Mouse (Mus musculus): ENCODE measurements around the gene Ank.
A peak's percentile ranks its signal among the peaks of the same experiment; 100 is the strongest.

The Ank gene

DNA sequence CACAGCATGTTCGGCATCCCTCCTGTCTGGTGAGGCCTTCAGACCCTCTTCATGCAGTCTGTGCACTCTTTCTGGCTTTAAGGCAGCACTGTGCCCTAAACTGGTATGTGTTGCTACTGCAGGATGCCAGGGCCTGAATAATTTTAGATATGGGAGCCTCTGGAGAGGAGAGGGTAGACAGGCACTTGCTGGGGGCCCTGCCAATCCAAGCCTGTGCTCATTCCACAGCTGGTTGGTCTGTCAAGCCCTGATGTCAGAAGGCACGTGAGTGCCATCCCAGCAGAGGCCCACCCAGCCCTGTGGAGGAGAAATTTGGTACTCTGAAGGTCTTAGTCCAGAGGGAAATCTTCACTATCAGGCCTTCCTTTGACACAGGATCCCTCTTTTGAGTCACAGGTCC is 114.3 kb downstream of the Ank start:
- H3K4me1 ChIP-seq (replicated peaks; ENCODE audit: low read depth, low read length): peaks cover 39% of the 10 kb centered on the region

DNA sequence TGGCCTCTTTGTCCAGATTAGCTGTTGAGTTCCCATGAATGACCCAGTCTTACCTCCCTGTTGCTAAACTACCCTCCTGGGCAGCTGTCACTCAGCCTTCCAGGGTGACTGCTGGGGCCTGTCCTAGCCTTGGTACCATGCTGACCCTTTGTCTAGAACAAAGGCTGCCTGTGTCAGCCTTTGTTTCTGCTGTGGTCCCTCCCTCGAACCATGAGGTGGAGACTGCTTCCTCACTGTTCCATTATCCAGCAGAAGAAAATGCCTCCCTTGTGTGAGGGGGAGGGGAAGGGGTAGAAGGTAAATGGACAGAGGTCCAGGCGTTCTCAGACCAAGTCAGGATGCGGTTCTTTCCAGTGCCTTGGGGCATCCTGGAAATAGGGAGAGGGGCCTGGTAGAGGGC is 115.2 kb downstream of the Ank start:
- H3K9me3 ChIP-seq (ENCODE audit: low read length): no peaks in the 10 kb centered on the region
- peaks cover 4% of the 10 kb centered on the region; the same call in 1 of the 2 replicates for H3K36me3 ChIP-seq (ENCODE audit: insufficient read depth, low read length)

More for the DNA sequence above, 114.3 kb downstream of the Ank start:
- TF ChIP-seq CTCF (conservative IDR thresholded peaks at IDR 0.05; ENCODE audit: low read length): no peak
- no peak for TF ChIP-seq NANOG (IDR thresholded peaks at IDR 0.05; ENCODE audit: borderline replicate concordance, low read length)
- TF ChIP-seq POU5F1 (IDR thresholded peaks at IDR 0.05; ENCODE audit: borderline replicate concordance, low read length): no peak
- Histone ChIP-seq H3K4me3 (replicated peaks; ENCODE audit: low read length) (0 out of 2 replicates have a peak overlapping the region, but pooled peaks have one; percentile 35), H3K36me3 (ENCODE audit: insufficient read depth, low read length) (peaks cover 3% of the 10 kb centered on the region; the same call in 1 of the 2 replicates), H3K27me3 (ENCODE audit: insufficient read depth, low read length) (no peaks in the 10 kb centered on the region), H3K9me3 (ENCODE audit: low read length) (no peaks in the 10 kb centered on the region)

DNA sequence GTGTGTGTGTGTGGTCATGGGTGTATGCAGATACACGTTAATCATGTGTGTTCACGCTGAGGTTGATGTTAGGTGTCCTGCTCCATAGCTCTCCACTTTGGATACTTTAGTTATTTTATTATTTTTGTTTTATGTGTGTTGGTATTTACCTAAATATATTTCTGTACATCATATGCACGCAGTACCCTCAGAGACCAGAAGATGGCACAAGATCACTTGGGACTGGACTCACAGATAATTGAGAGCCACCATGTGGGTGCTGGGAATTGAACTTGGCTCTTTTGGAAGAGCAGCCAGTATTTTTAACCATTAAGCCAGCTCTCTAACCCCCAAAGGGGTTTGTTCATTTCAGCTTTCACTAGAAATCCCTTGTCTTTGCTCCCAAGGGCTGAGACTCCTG is 116.0 kb downstream of the Ank start:
- Histone ChIP-seq H3K4me1 (replicated peaks; ENCODE audit: low read depth, low read length) (peaks cover 39% of the 10 kb centered on the region), H3K36me3 (ENCODE audit: insufficient read depth, low read length) (peaks cover 4% of the 10 kb centered on the region; the same call in 1 of the 2 replicates), H3K4me3 (replicated peaks; ENCODE audit: low read length) (no peak overlapping the region), H3K27me3 (ENCODE audit: insufficient read depth, low read length) (no peaks in the 10 kb centered on the region), H3K9me3 (ENCODE audit: low read length) (no peaks in the 10 kb centered on the region)
- no peak for TF ChIP-seq POU5F1 (IDR thresholded peaks at IDR 0.05; ENCODE audit: borderline replicate concordance, low read length)
- peak; percentile 75 for TF ChIP-seq CTCF (conservative IDR thresholded peaks at IDR 0.05; ENCODE audit: low read length)
- TF ChIP-seq NANOG (IDR thresholded peaks at IDR 0.05; ENCODE audit: borderline replicate concordance, low read length): no peak

More for the DNA sequence above, 115.2 kb downstream of the Ank start:
- Histone ChIP-seq H3K4me1 (replicated peaks; ENCODE audit: low read depth, low read length) (peaks cover 39% of the 10 kb centered on the region), H3K27me3 (ENCODE audit: insufficient read depth, low read length) (no peaks in the 10 kb centered on the region), H3K4me3 (replicated peaks; ENCODE audit: low read length) (peak overlapping the region; percentile 35; the same call in 1 of the 2 replicates)
- TF ChIP-seq CTCF (conservative IDR thresholded peaks at IDR 0.05; ENCODE audit: low read length): 0 out of 2 replicates have a peak, but pooled peaks have one; percentile 3
- TF ChIP-seq NANOG (IDR thresholded peaks at IDR 0.05; ENCODE audit: borderline replicate concordance, low read length): 0 out of 2 replicates have a peak, but pooled peaks have one; percentile 20
- no peak for TF ChIP-seq POU5F1 (IDR thresholded peaks at IDR 0.05; ENCODE audit: borderline replicate concordance, low read length)

DNA sequence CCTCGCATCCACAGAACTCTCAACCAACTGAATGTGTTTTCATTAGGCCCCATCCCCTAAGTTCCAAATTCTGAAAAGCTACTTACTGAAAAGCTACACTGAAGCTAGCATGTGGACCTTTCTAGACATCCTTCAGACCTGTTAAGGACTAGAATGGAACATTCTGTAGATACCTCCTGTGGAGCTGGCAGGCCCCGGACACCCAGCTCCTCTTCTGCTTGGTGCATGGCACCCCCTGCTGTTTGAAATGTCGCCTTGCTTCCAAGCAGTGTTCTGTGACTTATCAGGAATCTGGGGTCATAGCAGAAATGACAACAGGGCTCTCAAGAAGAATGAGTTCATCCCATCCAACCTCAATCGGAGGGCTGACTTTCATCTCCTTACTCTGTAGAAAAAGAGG is 116.6 kb downstream of the Ank start:
- Histone ChIP-seq H3K4me1 (replicated peaks; ENCODE audit: low read depth, low read length) (peaks cover 35% of the 10 kb centered on the region), H3K9me3 (ENCODE audit: low read length) (no peaks in the 10 kb centered on the region), H3K27me3 (ENCODE audit: insufficient read depth, low read length) (no peaks in the 10 kb centered on the region), H3K36me3 (ENCODE audit: insufficient read depth, low read length) (peaks cover 4% of the 10 kb centered on the region; the same call in 1 of the 2 replicates), H3K4me3 (replicated peaks; ENCODE audit: low read length) (no peak overlapping the region)
- TF ChIP-seq POU5F1 (IDR thresholded peaks at IDR 0.05; ENCODE audit: borderline replicate concordance, low read length) (no peak), CTCF (conservative IDR thresholded peaks at IDR 0.05; ENCODE audit: low read length) (no peak), NANOG (IDR thresholded peaks at IDR 0.05; ENCODE audit: borderline replicate concordance, low read length) (no peak)

DNA sequence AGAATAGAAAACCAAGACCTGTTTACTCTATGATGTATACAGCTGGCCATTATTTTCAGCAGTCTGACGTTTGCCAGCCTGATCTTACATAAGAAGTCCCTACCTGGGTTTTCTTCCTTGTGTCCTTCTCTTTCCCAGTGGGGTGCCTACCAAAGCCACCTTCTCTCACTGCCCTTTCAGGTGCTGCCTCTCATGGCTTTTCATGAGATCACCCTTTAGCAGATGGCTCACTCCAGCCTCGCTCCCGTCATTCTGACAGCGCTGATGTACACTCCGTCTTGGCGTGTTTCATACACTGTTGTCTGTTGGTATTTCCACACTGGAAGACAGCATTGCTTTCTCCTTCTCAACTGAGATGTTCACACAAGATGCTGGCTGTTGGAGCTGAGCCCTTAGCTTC is 117.1 kb downstream of the Ank start:
- Histone ChIP-seq H3K27me3 (ENCODE audit: insufficient read depth, low read length) (no peaks in the 10 kb centered on the region), H3K36me3 (ENCODE audit: insufficient read depth, low read length) (peaks cover 6% of the 10 kb centered on the region; the same call in 1 of the 2 replicates), H3K4me3 (replicated peaks; ENCODE audit: low read length) (no peak overlapping the region), H3K9me3 (ENCODE audit: low read length) (no peaks in the 10 kb centered on the region), H3K4me1 (replicated peaks; ENCODE audit: low read depth, low read length) (peaks cover 29% of the 10 kb centered on the region)
- TF ChIP-seq NANOG (IDR thresholded peaks at IDR 0.05; ENCODE audit: borderline replicate concordance, low read length): no peak
- no peak for TF ChIP-seq POU5F1 (IDR thresholded peaks at IDR 0.05; ENCODE audit: borderline replicate concordance, low read length)
- TF ChIP-seq CTCF (conservative IDR thresholded peaks at IDR 0.05; ENCODE audit: low read length): no peak

DNA sequence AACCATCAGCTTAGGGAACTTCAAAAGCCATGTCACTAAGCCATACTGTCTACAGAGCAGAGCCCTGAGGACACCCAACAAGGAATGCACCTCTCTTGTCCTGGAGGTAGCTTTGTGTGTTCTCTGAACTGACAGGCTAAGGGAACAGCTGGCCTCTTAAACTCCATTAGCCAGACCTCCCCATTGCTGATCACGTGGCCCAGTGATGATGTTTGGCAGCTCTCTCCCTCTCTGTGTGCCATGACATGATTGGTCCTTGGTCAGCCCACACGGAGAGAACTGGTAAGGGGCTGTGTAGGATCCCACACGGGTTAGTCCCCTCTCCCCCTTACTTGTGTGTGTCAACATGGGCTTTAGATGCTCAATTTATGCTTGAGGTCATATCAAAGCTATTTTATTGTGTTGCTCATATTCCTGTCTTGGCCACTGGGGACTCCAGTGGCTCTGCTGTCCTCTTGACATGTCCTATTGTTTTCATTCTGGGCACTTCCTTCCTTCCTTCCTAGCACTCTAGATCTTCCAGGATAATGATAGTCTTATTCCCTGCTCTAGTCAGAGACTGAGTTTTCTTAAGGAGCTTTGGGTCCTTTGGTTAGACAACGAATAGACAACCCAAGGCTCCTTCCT is 119.1 kb downstream of the Ank start:
- TF ChIP-seq CTCF (conservative IDR thresholded peaks at IDR 0.05; ENCODE audit: low read length): no peak
- no peak for TF ChIP-seq NANOG (IDR thresholded peaks at IDR 0.05; ENCODE audit: borderline replicate concordance, low read length)
- TF ChIP-seq POU5F1 (IDR thresholded peaks at IDR 0.05; ENCODE audit: borderline replicate concordance, low read length): no peak
- peaks cover 28% of the 10 kb centered on the region for H3K4me1 ChIP-seq (replicated peaks; ENCODE audit: low read depth, low read length)

DNA sequence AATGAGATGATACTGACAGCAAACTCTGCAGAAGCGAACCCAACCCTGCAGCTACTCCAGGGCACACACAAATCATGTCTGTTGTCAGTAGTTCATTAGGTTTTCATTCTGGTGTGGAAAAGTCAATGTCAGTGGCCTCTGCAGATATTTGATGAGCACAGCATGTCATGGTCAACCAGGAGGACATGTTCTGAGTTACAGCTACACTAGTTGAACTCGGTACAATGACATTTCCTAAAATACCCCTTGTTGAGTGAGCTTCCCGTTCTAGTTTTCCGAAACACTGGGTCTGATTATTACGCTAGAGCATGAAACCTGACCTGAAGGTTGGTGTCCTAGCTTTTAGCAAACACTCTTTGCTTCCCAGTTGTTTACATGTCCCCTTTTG is 119.6 kb downstream of the Ank start:
- peaks cover 26% of the 10 kb centered on the region for H3K36me3 ChIP-seq (ENCODE audit: insufficient read depth, low read length)
- TF ChIP-seq CTCF (conservative IDR thresholded peaks at IDR 0.05; ENCODE audit: low read length): no peak
- no peak for TF ChIP-seq NANOG (IDR thresholded peaks at IDR 0.05; ENCODE audit: borderline replicate concordance, low read length)
- no peak for TF ChIP-seq POU5F1 (IDR thresholded peaks at IDR 0.05; ENCODE audit: borderline replicate concordance, low read length)
- no peaks in the 10 kb centered on the region for H3K9me3 ChIP-seq (ENCODE audit: low read length)
- no peaks in the 10 kb centered on the region for H3K27me3 ChIP-seq (ENCODE audit: insufficient read depth, low read length)
- peaks cover 28% of the 10 kb centered on the region for H3K4me1 ChIP-seq (replicated peaks; ENCODE audit: low read depth, low read length)
- no peak overlapping the region for H3K4me3 ChIP-seq (replicated peaks; ENCODE audit: low read length)

More for the DNA sequence above, 119.1 kb downstream of the Ank start:
- no peaks in the 10 kb centered on the region for H3K9me3 ChIP-seq (ENCODE audit: low read length)
- no peak overlapping the region for H3K4me3 ChIP-seq (replicated peaks; ENCODE audit: low read length)
- H3K36me3 ChIP-seq (ENCODE audit: insufficient read depth, low read length): peaks cover 21% of the 10 kb centered on the region
- H3K27me3 ChIP-seq (ENCODE audit: insufficient read depth, low read length): no peaks in the 10 kb centered on the region

DNA sequence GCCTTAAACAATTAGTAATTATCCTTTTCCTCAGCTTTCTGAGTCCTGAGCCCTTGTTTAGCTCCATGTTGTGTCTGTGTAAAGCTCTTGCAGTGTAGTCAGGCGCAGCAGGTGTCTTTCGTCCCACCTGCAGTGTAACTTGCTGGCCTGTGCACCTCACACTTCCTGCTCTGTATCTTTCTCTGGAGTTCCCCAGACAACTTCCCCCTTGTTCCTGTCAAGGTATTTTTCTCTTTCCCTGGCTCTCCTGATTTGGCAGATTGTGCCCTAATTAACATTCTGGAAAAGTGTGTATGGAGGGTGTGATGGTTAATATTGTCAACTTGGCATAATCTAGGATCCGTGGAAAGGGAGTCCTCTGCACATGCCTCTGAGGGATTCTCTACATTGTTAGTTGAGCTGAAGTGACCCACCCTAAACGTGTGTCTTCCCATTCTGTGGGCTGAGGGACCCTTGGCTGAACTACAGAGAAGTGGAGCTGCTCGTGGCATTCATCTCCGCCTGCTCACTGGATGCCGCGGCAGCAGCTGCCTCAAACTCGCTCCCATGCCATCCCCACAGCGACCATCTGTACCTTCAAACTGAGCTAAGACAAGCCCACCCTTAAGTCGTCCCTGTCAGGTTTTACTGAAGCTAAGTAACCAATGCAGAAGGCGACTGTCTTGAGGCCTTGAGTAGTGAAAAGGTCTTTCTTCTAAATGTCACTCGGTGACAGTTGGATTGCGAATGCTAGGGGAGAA is 121.8 kb downstream of the Ank start:
- Histone ChIP-seq H3K27me3 (ENCODE audit: insufficient read depth, low read length) (no peaks in the 10 kb centered on the region), H3K36me3 (ENCODE audit: insufficient read depth, low read length) (peaks cover 45% of the 10 kb centered on the region), H3K9me3 (ENCODE audit: low read length) (no peaks in the 10 kb centered on the region), H3K4me1 (replicated peaks; ENCODE audit: low read depth, low read length) (peaks cover 16% of the 10 kb centered on the region), H3K4me3 (replicated peaks; ENCODE audit: low read length) (no peak overlapping the region)
- TF ChIP-seq POU5F1 (IDR thresholded peaks at IDR 0.05; ENCODE audit: borderline replicate concordance, low read length) (no peak), CTCF (conservative IDR thresholded peaks at IDR 0.05; ENCODE audit: low read length) (no peak), NANOG (IDR thresholded peaks at IDR 0.05; ENCODE audit: borderline replicate concordance, low read length) (no peak)

All from E14TG2a.4 (cell line).